Mouse (Mus musculus): ENCODE data around the gene Mxi1.

DNA sequence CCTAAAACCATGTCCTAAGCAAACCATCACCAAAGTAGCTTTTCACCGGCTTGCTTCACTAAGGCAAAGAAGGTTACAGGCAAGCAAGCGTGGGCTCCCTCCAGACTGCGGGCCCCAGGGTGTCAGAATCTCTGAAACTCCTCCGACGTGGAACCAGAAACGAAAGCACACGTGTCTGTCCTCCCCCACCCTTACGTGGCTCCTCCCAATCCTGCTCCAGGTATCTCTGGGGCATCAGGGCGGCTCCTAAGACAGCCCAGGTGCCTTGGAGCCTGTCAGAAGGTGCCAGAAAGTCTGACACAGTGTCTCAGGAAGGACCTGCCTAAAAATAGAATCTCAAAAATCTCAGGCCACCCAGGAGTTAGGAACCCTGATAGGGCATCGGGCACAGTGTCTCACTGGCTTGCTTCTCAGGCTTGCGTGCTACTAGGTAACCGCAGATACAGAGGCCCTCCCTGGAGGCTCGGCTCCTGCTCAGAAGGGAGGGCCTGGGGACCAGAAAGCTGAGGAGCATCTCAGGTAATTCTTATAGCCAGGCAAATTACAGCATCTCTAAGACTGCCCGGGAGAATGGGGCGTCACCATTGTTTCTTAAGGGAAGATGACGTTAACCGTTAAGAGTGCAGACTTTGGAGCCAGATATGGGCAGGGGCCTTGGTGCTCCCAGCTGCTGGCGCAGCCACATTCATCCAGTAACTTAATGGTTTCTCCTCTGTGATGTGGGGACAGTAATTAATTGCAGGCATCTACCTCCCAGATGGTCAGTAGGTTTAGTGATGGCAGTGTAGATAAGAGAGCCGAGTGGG, 33.2 kb upstream of the Mxi1 start:
- no peak for TF ChIP-seq CTCF (IDR thresholded peaks at IDR 0.05)
- no peak for TF ChIP-seq EP300 (IDR thresholded peaks at IDR 0.05)

Measured in lung, postnatal 0 days (tissue).